Mouse (Mus musculus): ENCODE data around the gene Echdc1.

DNA sequence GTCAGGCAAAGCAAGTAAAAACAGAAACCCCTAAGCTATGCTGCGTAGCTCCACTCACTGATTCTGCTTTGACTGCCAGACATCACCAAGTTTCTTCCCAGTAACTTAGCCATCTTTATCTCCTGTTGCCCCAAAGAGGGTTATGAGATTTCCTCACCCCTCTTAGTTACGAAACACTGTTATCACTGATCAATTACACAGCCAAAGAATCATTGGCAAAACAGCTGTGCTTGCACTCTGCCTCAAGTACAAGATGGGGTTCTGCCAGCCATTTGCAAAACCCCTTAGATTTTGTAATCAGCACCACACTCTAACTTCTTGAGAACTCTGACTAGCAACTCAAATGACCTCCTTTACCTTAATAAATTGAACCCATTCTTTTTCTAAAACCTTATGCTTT lies 38.5 kb downstream of the Echdc1 start:
- TF ChIP-seq POLR2A (IDR thresholded peaks at IDR 0.05; ENCODE audit: low read depth, low read length) (no peak), CTCF (conservative IDR thresholded peaks at IDR 0.05 in 1 of 2, IDR thresholded peaks at IDR 0.05 in 1 of 2; ENCODE audit: low read depth in 2 of 2, low read length in 2 of 2) (no peak), SMC3 (IDR thresholded peaks at IDR 0.05; ENCODE audit: low read depth, low read length) (no peak)

Measured in CH12.LX (cell line).